Mouse (Mus musculus) mesoderm, embryonic 11.5 days (tissue): ENCODE measurements around the gene Scnn1b.

Source experiments
- DNase-seq: peaks from one replicate; pipeline ENCODE4 v3.0.0-alpha.2; 2012; ENCODE audit warnings: low read depth, low spot score

Scnn1b gene

DNA sequence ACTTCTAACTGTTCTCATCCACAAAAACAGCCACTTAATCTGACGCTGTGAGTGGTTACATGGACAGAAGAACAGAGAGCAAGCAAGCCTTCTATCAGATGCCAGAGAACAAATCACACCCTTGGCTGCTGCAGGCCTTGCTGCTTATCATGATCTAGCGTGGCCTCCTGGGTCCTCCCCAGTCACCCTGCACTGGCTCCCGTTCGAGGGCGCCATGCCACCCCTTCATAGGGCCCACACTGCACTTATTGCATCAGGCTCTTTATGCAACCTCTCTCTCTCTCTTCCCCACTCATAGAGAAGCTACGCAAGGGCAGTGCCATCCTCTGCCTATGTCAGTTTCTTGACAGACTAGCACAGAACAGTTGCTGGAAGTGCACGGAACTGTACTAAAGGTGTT lies 101.3 kb downstream of the Scnn1b start:
- DNase-seq, result no peak
